Mouse (Mus musculus) kidney, postnatal 0 days (tissue): Measurements from ENCODE around the gene Avil. TPM values are rescaled to one million over a fixed set of nuclear protein-coding genes. Genes with fewer than 3 reads are reported as not detected.

ENCODE experiments used
- ATAC-seq: fragments of 200-750 bp; cut with Nextera tagmentation; replicated peaks from 2 replicates; pipeline ENCODE4 v1.8.0; 2017; ENCODE audit warnings: low read depth, moderate number of reproducible peaks, moderate TSS enrichment, moderate library complexity; ENCODE audit not compliant: low FRiP score
- DNase-seq: peaks from one replicate; pipeline ENCODE4 v3.0.0-alpha.2; 2016; ENCODE audit warnings: low spot score
- H3K27ac ChIP-seq: fragments of 300-500 bp; sonication (generic); 2 replicates; pipeline ENCODE4 v1.5.1; 2014; ENCODE audit warnings: mild to moderate bottlenecking
- H3K27me3 ChIP-seq: fragments of 300-500 bp; sonication (generic); 2 replicates; pipeline ENCODE4 v1.6.1; 2014; ENCODE audit warnings: low read length, mixed read lengths; ENCODE audit not compliant: insufficient read depth
- H3K36me3 ChIP-seq: fragments of 300-500 bp; sonication (generic); 2 replicates; pipeline ENCODE4 v1.6.1; 2014; ENCODE audit warnings: low read length, mixed read lengths; ENCODE audit not compliant: insufficient read depth
- H3K4me1 ChIP-seq: fragments of 300-500 bp; sonication (generic); replicated peaks from 2 replicates; pipeline ENCODE4 v1.6.1; 2014; ENCODE audit warnings: antibody characterized with exemption, low read length, mixed read lengths; ENCODE audit not compliant: insufficient read depth
- H3K4me2 ChIP-seq: fragments of 300-500 bp; sonication (generic); 2 replicates; pipeline ENCODE4 v1.6.1; 2014; ENCODE audit warnings: mild to moderate bottlenecking, low read length, moderate library complexity, mixed read lengths
- H3K4me3 ChIP-seq: fragments of 300-500 bp; sonication (generic); replicated peaks from 2 replicates; pipeline ENCODE4 v1.5.1; 2014; ENCODE audit warnings: low read depth, low read length
- H3K9ac ChIP-seq: fragments of 300-500 bp; sonication (generic); 2 replicates; pipeline ENCODE4 v1.6.1; 2014; ENCODE audit warnings: low read depth, low read length
- H3K9me3 ChIP-seq: fragments of 300-500 bp; sonication (generic); replicated peaks from 2 replicates; pipeline ENCODE4 v1.6.1; 2016; ENCODE audit warnings: low read length, inconsistent platforms, mixed read lengths
- CTCF ChIP-seq: IDR thresholded peaks from 2 replicates; pipeline ENCODE4 v1.5.1; 2016; ENCODE audit warnings: antibody characterized with exemption, low read depth, mild to moderate bottlenecking, moderate library complexity
- WGBS: fragments of 180-500 bp; shearing (Covaris S2); extraction: QIAGEN DNeasy Blood & Tissue Kit; methylation state at CpG from one replicate; pipeline ENCODE4 v1.1.7; 2014; 5-methylcytosine and 5-hydroxymethylcytosine counted together
- polyA plus RNA-seq: library from polyadenylated mRNA; unstranded; fragments of >200 nt; fragmentation: Nextera tagmentation; extraction: Ambion mirVana; gene quantifications from 2 replicates; pipeline ENCODE4 v1.2.1, GENCODE M21; 2015

The Avil gene
- polyA plus RNA-seq, 1 experiment from 2014 or later: 0.07 TPM

GRCm38 (mm10) chr10:126961757-126962156 lies 38.8 kb upstream of the Avil start:
- H3K27ac ChIP-seq: peak overlapping the region; percentile 91
- WGBS: 53% methylated on average over 10 of the region's 10 CpGs
- DNase-seq: peak; percentile 49
- no peaks in the 10 kb centered on the region for H3K36me3 ChIP-seq
- peaks cover 26% of the 10 kb centered on the region for H3K4me1 ChIP-seq
- H3K9ac ChIP-seq: no peak overlapping the region
- H3K4me2 ChIP-seq: 0 out of 2 replicates have a peak overlapping the region, but pooled peaks have one; percentile 11
- peak; percentile 5; the same call in 1 of the 2 replicates for ATAC-seq
- H3K9me3 ChIP-seq: no peaks in the 10 kb centered on the region
- H3K4me3 ChIP-seq: no peak overlapping the region
- TF ChIP-seq CTCF: no peak
- no peaks in the 10 kb centered on the region for H3K27me3 ChIP-seq

- H3K27ac ChIP-seq: peak overlapping the region; percentile 91
- 0 out of 2 replicates have a peak, but pooled peaks have one; percentile 7 for TF ChIP-seq CTCF
- peaks cover 21% of the 10 kb centered on the region for H3K4me1 ChIP-seq
- H3K9ac ChIP-seq: no peak overlapping the region
- DNase-seq: peak; percentile 95
- no peaks in the 10 kb centered on the region for H3K9me3 ChIP-seq
- H3K4me3 ChIP-seq: no peak overlapping the region
- 18% methylated on average over 15 of the region's 15 CpGs for whole genome bisulfite sequencing
- no peaks in the 10 kb centered on the region for H3K27me3 ChIP-seq
- H3K36me3 ChIP-seq: no peaks in the 10 kb centered on the region
- 0 out of 2 replicates have a peak overlapping the region, but pooled peaks have one; percentile 11 for H3K4me2 ChIP-seq
- peak; percentile 81 for ATAC-seq
These were observed 38.1 kb upstream of the Avil start for GRCm38 (mm10) chr10:126962271-126962965.

GRCm38 (mm10) chr10:126962966-126963330 lies 37.6 kb upstream of the Avil start:
- WGBS: 12% methylated on average over 6 of the region's 6 CpGs
- Histone ChIP-seq H3K27me3 (no peaks in the 10 kb centered on the region), H3K4me1 (peaks cover 19% of the 10 kb centered on the region), H3K4me2 (no peak overlapping the region), H3K9me3 (no peaks in the 10 kb centered on the region), H3K27ac (peak overlapping the region; percentile 91), H3K36me3 (no peaks in the 10 kb centered on the region), H3K4me3 (no peak overlapping the region), H3K9ac (no peak overlapping the region; the same call in 1 of the 2 replicates)
- peak; percentile 58 for DNase-seq
- no peak for ATAC-seq
- no peak for TF ChIP-seq CTCF

GRCm38 (mm10) chr10:126963821-126964220 lies 36.7 kb upstream of the Avil start:
- no peak for DNase-seq
- H3K9ac ChIP-seq: no peak overlapping the region
- no peak for ATAC-seq
- no peaks in the 10 kb centered on the region for H3K27me3 ChIP-seq
- no peak overlapping the region for H3K4me3 ChIP-seq
- TF ChIP-seq CTCF: no peak
- peaks cover 19% of the 10 kb centered on the region for H3K4me1 ChIP-seq
- WGBS: 89% methylated on average over 8 of the region's 8 CpGs
- peak overlapping the region; percentile 91; the same call in 1 of the 2 replicates for H3K27ac ChIP-seq
- no peak overlapping the region for H3K4me2 ChIP-seq
- H3K9me3 ChIP-seq: no peaks in the 10 kb centered on the region
- H3K36me3 ChIP-seq: no peaks in the 10 kb centered on the region

GRCm38 (mm10) chr10:126971363-126972050 lies 29.0 kb upstream of the Avil start:
- peaks cover 20% of the 10 kb centered on the region for H3K4me1 ChIP-seq
- TF ChIP-seq CTCF: no peak
- no peak for DNase-seq
- H3K36me3 ChIP-seq: no peaks in the 10 kb centered on the region
- H3K27me3 ChIP-seq: no peaks in the 10 kb centered on the region
- no peak overlapping the region for H3K9ac ChIP-seq
- peak overlapping the region; percentile 80 for H3K27ac ChIP-seq
- H3K4me2 ChIP-seq: 0 out of 2 replicates have a peak overlapping the region, but pooled peaks have one; percentile 6
- H3K4me3 ChIP-seq: no peak overlapping the region
- 9% methylated on average over 12 of the region's 12 CpGs for WGBS
- H3K9me3 ChIP-seq: no peaks in the 10 kb centered on the region
- ATAC-seq: peak; percentile 38; the same call in 1 of the 2 replicates

- peaks cover 20% of the 10 kb centered on the region for H3K4me1 ChIP-seq
- ATAC-seq (peak; percentile 87), DNase-seq (peak; percentile 96)
- H3K9me3 ChIP-seq: no peaks in the 10 kb centered on the region
- H3K9ac ChIP-seq: peak overlapping the region; percentile 8; the same call in 1 of the 2 replicates
- no peaks in the 10 kb centered on the region for H3K36me3 ChIP-seq
- peak overlapping the region; percentile 6; the same call in 1 of the 2 replicates for H3K4me2 ChIP-seq
- TF ChIP-seq CTCF: peak; percentile 23; the same call in 1 of the 2 replicates
- H3K27me3 ChIP-seq: no peaks in the 10 kb centered on the region
- 10% methylated on average over 13 of the region's 13 CpGs for WGBS
- H3K27ac ChIP-seq: peak overlapping the region; percentile 80
- H3K4me3 ChIP-seq: no peak overlapping the region
These were observed 28.3 kb upstream of the Avil start for GRCm38 (mm10) chr10:126972051-126972725.
